ENCODE assay signal across 14 mouse cellular contexts in the genomic region with DNA sequence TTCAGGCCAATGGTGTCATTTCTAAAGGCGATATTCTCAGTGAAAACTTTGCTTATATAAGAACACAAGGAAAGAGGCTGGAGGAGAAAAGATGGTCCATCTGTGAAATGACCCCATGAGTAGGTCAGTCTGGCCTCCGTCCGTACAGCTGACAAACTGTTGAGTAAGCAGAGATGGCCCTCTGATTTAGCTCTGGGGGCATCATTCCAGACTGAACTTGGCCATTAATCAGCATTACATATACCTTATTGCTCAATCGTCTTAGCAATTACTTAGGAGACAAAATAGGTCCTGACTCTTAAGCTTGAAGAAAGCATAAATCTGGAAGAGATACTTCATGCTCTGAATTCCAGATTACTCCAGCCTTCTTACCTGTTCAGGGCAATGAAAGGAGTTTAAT.
DNase-seq lines count a peak whose midpoint lies in the region.
"Had no signal": no experiment of that assay in that cellular context is flagged by ENCODE, and none has a peak within 500 bp of the region (broad histone marks: within the 10 kb centered on the region; RNA-seq: fewer than 3 reads in every experiment).

No protein-coding gene starts in this region.

- intact Hi-C loops in left cerebral cortex, postnatal 4 days (cut with DNase I): no loop called here

- peak; percentile 67 for DNase-seq in adrenal gland, adult 2 months
- no peak for DNase-seq in adrenal gland, adult 18-20 months (ENCODE audit: low spot score in 2 of 2)
- peak; percentile 12 to 21 for DNase-seq in heart, adult 18-20 months
- DNase-seq in heart, adult 11 months: no peak
- DNase-seq in urinary bladder, postnatal 14 days (ENCODE audit: low spot score): peak; percentile 47
- DNase-seq in urinary bladder, adult 2 months (ENCODE audit: low spot score): no peak
- peak; percentile 21 to 48 for DNase-seq in gastrocnemius, postnatal 4 days (ENCODE audit: low spot score in 2 of 2)
- no peak for DNase-seq in left cerebral cortex, postnatal 4 days
- DNase-seq: cerebellum, adult 11-12 months; cerebellum, postnatal 25 days; liver, postnatal 0 days; lung, postnatal 14 days; midbrain, embryonic 14.5 days; right cerebral cortex, postnatal 14 days had no signal

Comparison
In these comparisons a context has a peak if more than half of its experiments do, and no peak if none do; other contexts are left out.
1. DNase-seq: peak in adrenal gland, adult 2 months (single experiment), heart, adult 18-20 months (2 of 2), urinary bladder, postnatal 14 days (single experiment) and gastrocnemius, postnatal 4 days (2 of 2); none in adrenal gland, adult 18-20 months (0 of 2), heart, adult 11 months (single experiment), urinary bladder, adult 2 months (single experiment) and left cerebral cortex, postnatal 4 days (single experiment).